Mouse (Mus musculus): ENCODE results near the gene Ankub1.

Ankub1 gene

GRCm38 (mm10) chr3:57692719-57693118 lies at the start of gene Ankub1:
Ankub1 (minus strand) TSS chr3:57692799.
- no peak for DNase-seq (ENCODE audit: low spot score)

GRCm38 (mm10) chr3:57739830-57740229 lies 47.2 kb upstream of the Ankub1 start:
- no peak for DNase-seq (ENCODE audit: low spot score)

DNA sequence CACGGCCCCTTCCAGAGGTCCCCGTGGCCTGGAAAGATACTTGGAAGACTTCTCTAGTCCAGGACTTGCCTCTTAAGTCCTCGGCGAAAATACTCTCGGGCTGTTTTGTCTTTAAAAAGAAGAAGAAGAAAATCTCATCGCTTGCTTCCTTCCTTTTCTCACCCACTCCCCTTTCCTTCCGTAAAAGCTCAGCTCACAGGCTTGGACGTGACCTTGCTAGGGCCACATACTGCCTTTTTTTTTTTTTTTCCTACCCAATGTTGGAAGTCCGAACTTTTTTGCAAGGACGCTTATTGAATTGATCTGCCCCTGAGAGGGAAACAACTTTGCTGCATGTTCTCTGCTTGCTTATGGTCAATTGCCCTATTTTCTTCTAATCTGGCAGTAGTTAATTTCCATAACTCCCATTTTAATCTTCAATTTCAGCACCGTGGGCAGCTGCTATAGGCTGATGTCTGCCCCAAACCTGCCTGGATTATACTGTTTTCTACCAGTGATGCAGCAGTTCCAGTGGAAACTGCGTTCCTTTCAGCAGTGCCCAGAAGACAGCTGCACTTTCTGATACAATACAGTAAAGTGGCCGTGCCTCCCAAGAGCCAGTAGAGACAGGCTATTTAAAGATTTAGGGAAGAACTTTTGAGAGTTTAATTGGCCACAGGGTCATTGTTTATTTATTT lies 44.0 kb upstream of the Ankub1 start:
- peak; percentile 31 for DNase-seq (ENCODE audit: low spot score)

DNA sequence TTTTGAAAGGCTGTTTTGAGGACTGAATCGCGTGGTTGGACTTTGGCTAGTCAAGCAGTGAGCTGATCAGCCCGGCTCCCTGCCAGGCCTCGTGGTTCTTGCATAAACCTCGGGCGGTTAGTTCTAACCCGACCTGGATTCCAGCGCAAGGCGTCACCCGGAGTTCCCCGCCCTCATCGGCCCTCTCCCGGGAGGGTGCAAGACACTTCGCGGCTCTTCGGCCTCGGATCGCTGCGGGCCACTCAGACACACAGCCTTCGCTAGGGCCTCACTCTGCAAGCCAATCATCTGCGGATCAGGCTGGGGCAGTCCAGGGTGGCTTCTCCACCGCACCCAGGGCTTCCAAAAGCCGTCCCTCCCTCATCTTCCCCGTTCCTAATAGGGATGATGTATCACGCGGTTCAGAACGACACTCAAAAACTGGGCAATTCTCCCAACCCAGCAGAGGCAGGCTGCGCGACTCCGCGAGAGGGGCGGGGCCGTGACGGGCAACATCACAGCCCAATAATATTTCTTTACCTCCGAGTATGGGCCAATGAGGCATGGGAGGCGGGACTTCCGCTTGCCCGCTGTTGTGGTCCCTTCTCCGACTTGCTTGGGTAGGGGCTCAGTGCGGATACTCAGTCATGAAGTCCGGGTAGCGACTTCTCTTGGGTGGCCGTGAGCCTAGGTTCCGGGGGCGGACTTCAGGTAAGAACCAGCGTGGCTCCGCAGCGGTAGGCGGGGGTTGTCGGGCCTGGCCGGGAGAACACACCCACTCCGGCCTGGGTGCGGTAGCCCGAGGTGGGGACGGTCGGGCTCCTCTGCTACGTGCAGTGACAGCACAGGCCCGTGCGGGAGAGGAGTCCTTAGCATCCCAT lies 43.1 kb upstream of the Ankub1 start, which contains the start of gene Rnf13:
Rnf13 (plus strand) TSS at position 552 of the 860 bp plus-strand sequence.
- peak; percentile 96 for DNase-seq (ENCODE audit: low spot score)

GRCm38 (mm10) chr3:57732206-57732915 lies 39.8 kb upstream of the Ankub1 start:
- DNase-seq (ENCODE audit: low spot score) = no peak

GRCm38 (mm10) chr3:57714151-57714550 lies 21.6 kb upstream of the Ankub1 start:
- DNase-seq (ENCODE audit: low spot score) = no peak

- DNase-seq (ENCODE audit: low spot score) = no peak
Observed at GRCm38 (mm10) chr3:57696779-57697178, 4.2 kb upstream of the Ankub1 start.

DNA sequence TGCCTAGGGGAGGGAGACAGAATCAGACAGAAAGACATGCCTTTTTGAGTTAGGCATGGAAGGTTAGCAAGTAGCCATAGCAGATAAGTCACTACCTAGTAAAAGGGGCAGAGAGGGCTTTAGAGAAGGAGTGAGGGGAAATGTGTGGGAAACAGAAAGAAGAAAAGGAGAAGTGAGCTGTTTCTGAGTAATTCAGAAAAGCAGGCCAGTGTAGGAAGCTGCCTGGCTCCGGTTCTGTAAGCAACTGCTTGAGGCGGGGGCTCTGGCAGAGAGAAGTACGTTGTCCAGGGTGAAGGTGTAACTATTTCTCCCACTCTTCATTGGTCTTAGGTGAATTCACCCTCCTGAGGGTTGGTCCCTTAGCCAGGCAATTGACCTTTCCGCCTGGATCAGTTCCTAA lies 3.6 kb upstream of the Ankub1 start:
- DNase-seq (ENCODE audit: low spot score) = no peak

DNA sequence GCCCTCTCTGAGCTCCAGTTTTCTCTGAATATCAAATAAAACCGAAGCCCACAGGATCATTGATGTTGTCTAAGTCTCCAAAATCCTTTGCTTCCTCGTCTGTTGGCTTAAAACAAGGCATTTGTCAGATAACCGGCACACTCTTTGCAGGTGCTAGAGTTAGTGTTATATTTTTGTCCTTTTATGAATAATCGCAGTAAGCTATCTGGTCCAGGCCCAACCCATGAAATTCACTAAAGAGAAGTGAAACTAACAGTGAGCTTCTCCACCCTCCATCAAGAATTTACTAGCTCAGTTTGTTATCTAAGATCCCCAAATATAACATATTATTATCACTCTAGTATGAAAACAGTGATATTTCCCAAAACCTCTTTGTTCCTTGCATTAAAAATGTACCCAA lies 827 bp downstream of the Ankub1 start:
- DNase-seq (ENCODE audit: low spot score) = no peak

DNA sequence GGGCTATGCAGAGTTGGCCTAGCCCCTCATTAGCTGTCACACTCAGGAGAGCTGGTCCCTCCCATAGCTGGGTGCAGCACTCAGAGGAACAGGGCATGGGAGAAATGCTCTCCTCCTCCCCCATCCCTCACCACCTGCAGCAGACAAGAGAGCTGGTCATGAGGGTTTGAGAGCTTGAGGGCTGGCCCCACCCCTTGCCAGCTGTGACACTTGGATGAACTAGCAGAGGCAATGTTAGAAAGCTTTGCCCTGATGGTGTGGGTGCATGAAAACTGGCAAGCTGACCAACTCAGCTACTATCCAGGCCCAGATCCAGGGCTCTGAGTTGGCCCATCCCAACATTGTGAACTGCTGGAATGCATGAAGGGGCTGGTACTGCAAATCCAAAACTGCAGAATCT lies 14.8 kb downstream of the Ankub1 start:
- no peak for DNase-seq (ENCODE audit: low spot score)

DNA sequence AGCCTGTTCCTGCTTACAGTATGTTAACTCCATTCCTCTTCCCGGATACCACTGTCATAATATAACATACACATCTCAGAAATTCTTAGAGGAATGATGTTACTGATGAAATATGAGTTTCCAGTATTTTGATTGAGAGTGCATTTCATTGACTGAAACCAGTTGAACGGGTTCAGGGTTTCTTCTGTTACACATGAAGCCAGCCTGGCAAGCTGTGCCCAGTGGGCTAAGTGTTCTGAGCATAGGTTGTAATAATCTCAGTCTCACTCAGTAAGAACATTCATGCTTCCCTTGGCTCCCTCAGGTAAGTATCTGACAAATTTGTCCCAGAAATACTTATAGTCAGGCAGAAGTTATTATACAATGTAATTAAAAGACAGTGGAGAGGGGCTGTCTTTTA lies 18.5 kb downstream of the Ankub1 start:
- DNase-seq (ENCODE audit: low spot score) = no peak

DNA sequence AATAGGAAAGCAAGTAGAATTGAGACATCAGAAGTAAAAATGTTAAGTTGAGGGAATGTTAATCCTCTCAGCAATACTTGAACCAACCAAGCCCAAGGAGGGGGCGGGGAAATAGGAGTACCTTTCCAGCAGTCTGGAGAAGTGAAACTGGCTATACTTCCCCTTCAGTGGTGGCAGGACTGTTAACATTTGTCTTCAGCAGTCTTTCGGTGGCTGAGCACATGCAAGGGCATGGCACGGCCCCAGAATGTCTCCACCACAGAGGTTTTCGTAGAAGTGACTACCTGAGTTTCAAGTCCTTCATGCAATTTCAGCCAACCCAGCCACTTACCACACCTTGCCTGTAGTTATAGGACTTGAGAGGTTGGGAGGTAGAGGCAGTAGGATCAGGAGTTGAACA lies 19.0 kb downstream of the Ankub1 start:
- no peak for DNase-seq (ENCODE audit: low spot score)

DNA sequence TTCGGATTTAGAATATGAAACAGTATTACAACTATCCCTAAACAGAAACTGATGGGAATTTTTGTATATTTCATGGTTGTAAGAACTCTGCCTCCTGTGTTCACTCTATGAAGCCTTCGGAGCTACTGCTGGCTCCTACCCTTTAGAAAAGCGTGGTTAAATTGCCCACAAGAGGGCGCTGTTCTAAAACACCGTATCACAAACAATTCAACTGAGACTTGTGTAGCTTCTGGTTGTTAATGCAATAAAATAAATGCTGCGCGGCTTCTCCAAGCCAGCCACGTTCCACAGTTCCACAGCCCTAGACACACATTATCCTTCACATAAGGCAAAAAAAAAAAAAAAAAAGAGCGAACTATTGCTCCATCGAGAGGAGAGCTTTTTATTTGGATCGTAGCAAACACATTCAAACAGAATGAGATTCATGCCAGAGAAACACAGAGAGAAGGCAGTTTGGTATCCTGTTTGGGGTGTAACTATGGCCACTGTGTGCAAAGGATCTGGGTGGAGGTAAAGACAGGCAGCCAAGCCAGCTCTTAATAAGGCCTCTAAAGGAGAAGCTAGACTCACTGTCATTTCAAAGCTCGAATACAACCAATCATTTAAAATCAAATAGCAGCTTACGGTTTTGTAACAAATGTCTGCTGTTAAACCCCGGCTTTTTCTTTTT lies 25.4 kb downstream of the Ankub1 start:
- DNase-seq (ENCODE audit: low spot score) = peak; percentile 90

DNA sequence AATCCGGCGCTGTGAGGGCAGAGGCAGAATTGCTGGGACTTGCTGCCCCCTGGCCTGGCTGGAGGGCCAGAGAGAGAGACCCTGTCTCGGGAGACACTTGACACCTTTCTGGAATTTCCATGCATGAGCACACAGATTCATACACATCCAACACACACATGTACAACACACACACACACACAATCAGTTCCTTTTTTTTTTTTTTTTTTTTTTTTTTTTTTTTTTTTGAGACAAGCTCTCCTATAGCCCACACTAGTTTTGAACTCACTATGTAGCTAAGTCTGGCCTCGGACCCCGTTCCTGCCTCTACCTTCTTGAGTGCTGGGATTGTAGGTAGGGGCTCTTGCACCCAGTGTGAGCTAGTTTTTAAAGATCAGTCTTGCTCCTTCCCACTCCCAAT lies 26.7 kb downstream of the Ankub1 start:
- no peak for DNase-seq (ENCODE audit: low spot score)

- no peak for DNase-seq (ENCODE audit: low spot score)
Observed at GRCm38 (mm10) chr3:57664682-57665081, 27.9 kb downstream of the Ankub1 start.

- DNase-seq (ENCODE audit: low spot score) = peak; percentile 85
Observed at GRCm38 (mm10) chr3:57663731-57664130, 28.9 kb downstream of the Ankub1 start.

DNA sequence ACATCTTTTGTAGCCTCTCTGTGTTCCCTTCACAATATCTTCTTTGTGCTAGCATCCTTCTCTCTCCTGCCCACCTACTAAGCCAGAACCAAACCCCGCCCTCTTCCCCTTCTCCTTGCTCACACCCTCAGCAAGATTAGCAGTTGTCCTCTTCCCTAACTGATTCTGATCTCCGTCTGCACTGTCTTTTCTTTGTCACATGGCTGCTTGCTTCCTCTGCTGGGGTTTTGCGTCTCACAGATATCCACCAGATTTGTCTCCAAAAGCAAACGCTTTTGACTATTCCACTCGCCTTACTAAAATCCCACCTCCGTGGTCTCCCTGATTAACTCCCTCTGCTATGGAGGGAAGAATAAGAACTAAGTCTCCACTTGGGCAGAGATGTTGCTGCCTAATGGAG lies 34.0 kb downstream of the Ankub1 start:
- DNase-seq (ENCODE audit: low spot score) = no peak

- no peak for DNase-seq (ENCODE audit: low spot score)
Observed at GRCm38 (mm10) chr3:57653646-57654045, 39.0 kb downstream of the Ankub1 start.

DNA sequence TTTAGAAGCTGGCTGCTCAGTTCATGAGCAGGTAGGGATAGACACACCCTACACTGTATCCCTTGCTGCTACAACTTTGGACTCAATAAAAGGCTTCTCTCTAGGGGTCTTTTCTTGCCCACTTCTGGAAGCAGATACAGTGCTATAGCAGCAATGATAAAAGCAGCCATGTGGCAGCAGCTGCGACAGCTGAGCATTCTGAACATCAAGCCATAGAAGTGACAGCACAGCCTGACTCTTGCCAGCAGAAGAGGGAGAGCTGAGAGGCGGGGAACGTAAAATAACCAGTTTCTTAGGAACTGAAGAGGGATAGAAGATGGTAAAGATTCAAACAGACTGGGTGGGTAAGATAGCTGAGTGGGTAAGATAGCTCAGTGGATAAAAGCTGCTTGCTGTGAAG lies 40.1 kb downstream of the Ankub1 start:
- no peak for DNase-seq (ENCODE audit: low spot score)

DNA sequence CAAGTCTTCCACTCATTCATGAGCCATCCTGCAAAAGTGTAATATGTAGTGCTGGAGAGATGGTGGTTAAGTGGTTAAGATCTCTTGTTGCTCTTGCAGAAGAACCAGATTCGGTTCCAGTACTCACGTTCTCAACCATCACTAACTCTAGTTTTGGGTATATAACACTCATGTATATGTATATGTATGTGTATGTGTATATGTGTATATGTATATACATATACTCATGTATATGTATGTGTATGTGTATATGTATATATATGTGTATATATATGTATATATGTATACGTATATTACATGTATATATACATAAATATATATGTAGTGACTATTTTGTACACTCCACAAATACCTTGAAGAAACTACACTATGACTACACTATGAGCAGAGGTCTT lies 40.7 kb downstream of the Ankub1 start:
- no peak for DNase-seq (ENCODE audit: low spot score)

DNA sequence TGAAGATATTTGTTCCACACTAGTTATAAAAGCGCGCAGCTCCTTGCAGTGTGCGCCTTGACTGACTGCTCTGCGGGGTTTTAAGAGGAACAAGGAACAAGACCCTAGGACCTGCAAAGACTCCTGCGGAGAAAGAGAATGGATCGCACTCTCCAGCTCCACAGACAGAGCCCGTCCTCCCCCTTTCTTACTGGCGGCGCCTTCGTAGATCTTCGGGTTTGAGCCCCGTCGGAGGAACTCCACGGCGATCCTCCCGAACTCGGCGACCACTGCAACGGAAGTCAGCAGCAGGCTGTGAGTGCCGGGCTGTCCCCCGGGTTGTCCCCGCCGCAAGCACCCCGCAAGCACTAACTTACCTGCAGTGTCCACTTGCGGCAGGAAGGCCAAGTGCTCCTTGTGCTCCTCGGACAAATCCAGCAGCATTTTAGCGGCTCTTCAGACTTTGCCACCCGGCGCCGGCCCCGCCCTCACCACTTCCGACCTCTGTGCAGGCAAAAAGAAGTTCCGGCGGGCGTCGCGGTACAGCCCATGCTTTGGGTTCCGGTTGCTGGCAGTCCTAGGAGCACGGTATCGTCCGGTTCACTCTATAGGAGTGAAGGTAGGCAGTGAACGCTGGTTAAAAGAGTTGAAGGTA lies 41.3 kb downstream of the Ankub1 start, which contains the start of gene Commd2:
Commd2 (minus strand) TSS at position 485 of the 634 bp plus-strand sequence.
- peak; percentile 93 for DNase-seq (ENCODE audit: low spot score)

- DNase-seq (ENCODE audit: low spot score) = no peak
Observed at GRCm38 (mm10) chr3:57643191-57643590, 49.4 kb downstream of the Ankub1 start.

All from embryo, embryonic 10.5 days (tissue).